Mouse (Mus musculus): ENCODE measurements around the gene Sppl3. TPM values are rescaled to one million over a fixed set of nuclear protein-coding genes. Genes with fewer than 3 reads are reported as not detected.

Gene Sppl3
- polyA plus RNA-seq, 1 experiment = 93.9 TPM

DNA sequence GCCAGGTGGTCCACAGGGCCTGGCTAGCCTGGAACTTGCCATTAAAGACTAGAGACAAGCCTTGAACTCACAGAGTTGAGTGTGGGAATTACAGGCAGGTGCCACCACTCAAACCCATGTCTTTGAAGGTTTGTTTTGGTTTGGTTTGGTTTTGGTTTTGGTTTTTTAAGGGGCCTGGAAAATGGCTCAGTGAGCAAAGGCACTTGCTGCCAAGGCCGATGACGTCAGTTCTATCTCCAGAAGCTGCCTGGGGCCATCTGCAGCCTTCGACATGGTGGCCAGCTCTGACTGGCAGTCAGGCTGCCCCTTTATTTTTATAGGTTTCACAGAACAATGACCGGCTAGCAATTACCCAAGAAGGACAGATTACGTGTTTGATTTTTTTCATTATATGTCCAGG is 110.0 kb downstream of the Sppl3 start:
- Histone ChIP-seq H3K4me3 (ENCODE audit: control insufficient read depth, low read depth, low read length) (no peak overlapping the region), H3K4me1 (ENCODE audit: control insufficient read depth, insufficient read depth, low read length) (peaks cover 8% of the 10 kb centered on the region), H3K27ac (ENCODE audit: control insufficient read depth, insufficient read depth, low read depth, low read length) (no peak overlapping the region), H3K27me3 (ENCODE audit: control insufficient read depth, insufficient read depth, low read length) (no peaks in the 10 kb centered on the region), H3K36me3 (ENCODE audit: control insufficient read depth, insufficient read depth, low read length) (no peaks in the 10 kb centered on the region)
- no peak for TF ChIP-seq CTCF (IDR thresholded peaks at IDR 0.05; ENCODE audit: control insufficient read depth, insufficient read depth, insufficient replicate concordance, low read depth, low read length)
- TF ChIP-seq POLR2A (IDR thresholded peaks at IDR 0.05; ENCODE audit: control insufficient read depth, low read depth, low read length) = no peak

DNA sequence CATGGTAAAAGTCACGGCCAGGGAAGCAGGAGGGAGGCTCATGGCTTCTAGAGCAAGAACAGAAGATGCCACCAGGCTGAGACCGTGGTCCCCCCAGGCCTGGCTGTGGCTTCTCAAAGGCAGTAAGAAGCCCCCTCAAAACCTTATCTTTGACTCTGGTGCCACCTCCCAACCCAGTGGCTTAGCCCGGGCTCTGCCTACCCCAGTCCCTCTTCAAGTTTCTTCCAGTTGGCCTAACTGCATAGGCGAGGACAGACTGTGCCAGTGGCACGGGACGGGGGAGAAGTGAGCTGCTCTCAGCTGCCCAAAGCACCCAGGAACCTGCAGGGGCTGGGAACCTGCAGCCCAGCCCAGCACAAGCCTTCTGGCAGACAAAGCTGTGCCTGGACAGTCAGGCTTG is 113.8 kb downstream of the Sppl3 start:
- H3K27me3 ChIP-seq (ENCODE audit: control insufficient read depth, insufficient read depth, low read length) = no peaks in the 10 kb centered on the region
- peaks cover 2% of the 10 kb centered on the region; the same call in 1 of the 2 replicates for H3K36me3 ChIP-seq (ENCODE audit: control insufficient read depth, insufficient read depth, low read length)
- H3K27ac ChIP-seq (ENCODE audit: control insufficient read depth, insufficient read depth, low read depth, low read length) = no peak overlapping the region
- H3K4me1 ChIP-seq (ENCODE audit: control insufficient read depth, insufficient read depth, low read length) = no peaks in the 10 kb centered on the region; the same call in 1 of the 2 replicates
- TF ChIP-seq POLR2A (IDR thresholded peaks at IDR 0.05; ENCODE audit: control insufficient read depth, low read depth, low read length) (no peak), CTCF (IDR thresholded peaks at IDR 0.05; ENCODE audit: control insufficient read depth, insufficient read depth, insufficient replicate concordance, low read depth, low read length) (no peak)
- H3K4me3 ChIP-seq (ENCODE audit: control insufficient read depth, low read depth, low read length) = no peak overlapping the region

DNA sequence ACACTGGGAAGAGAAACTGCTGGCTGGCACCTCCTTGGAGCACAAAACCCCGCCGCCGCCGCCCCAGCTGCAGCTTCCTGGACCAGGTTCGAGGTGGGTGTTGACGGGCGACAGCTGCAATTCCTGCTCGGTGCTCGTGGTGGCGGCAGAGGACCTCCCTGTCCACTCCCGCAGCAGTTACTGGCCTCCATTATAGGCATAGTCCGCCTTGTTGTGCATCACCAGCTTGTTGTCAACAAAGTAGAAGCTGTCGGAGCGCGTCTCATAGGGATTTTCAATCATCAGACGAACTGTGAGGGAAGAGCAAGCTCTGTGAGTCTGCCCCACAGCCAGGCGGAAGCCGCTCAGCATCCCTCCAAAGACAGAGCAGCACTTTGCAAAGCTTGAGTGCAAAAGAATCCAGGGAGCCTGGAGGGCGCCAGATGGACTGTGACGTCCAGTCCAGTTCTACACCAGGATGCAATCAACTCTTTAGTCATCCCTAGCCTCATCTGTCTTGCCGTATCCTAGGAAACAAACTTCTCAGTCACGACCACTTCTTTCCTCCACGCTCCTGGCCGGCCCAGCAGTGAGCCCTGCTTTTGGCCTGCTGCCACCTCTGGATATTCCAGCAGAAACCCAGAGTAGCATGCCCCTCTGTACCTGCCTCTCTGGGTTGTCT is 114.4 kb downstream of the Sppl3 start:
- Histone ChIP-seq H3K4me3 (ENCODE audit: control insufficient read depth, low read depth, low read length) (no peak overlapping the region), H3K4me1 (ENCODE audit: control insufficient read depth, insufficient read depth, low read length) (no peaks in the 10 kb centered on the region), H3K36me3 (ENCODE audit: control insufficient read depth, insufficient read depth, low read length) (peaks cover 2% of the 10 kb centered on the region; the same call in 1 of the 2 replicates), H3K27me3 (ENCODE audit: control insufficient read depth, insufficient read depth, low read length) (no peaks in the 10 kb centered on the region), H3K27ac (ENCODE audit: control insufficient read depth, insufficient read depth, low read depth, low read length) (no peak overlapping the region)
- TF ChIP-seq CTCF (IDR thresholded peaks at IDR 0.05; ENCODE audit: control insufficient read depth, insufficient read depth, insufficient replicate concordance, low read depth, low read length) (peak; percentile 81; the same call in 1 of the 2 replicates), POLR2A (IDR thresholded peaks at IDR 0.05; ENCODE audit: control insufficient read depth, low read depth, low read length) (peak; percentile 22; the same call in 1 of the 2 replicates)

DNA sequence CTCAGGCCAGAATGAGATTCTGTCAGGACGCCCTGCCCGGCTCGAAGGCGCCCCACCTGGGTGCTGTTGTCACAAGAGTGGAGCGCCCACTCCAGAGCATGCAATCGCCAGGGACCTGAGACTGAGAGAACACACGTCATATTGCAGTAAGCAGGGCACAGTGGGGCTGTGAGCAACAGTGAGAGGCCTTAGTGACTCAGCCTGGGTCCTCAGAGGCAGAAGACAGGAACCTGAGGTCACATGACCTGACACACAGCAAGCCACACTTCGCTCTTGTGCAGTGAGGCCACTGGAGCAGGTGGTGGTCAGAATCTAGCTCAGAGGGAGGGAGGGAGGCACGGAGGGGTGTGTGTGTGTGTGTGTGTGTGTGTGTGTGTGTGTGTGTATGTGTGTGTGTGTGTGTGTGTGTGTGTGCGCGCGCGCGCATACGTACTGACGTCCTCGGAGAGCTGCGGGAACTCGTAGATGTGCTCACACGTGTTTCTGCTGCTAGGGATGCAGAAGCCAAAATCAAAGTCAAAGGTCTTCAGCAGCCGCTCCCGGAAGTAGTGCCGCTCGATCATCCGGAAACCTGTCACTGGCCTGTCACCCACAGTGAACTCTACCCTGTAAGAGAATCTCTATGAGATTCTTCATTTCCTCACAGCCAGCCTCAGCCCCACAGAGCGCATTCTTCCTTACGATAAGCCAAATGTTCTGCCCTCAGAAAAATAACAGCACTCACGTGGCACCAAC is 115.8 kb downstream of the Sppl3 start:
- peaks cover 2% of the 10 kb centered on the region; the same call in 1 of the 2 replicates for H3K36me3 ChIP-seq (ENCODE audit: control insufficient read depth, insufficient read depth, low read length)

DNA sequence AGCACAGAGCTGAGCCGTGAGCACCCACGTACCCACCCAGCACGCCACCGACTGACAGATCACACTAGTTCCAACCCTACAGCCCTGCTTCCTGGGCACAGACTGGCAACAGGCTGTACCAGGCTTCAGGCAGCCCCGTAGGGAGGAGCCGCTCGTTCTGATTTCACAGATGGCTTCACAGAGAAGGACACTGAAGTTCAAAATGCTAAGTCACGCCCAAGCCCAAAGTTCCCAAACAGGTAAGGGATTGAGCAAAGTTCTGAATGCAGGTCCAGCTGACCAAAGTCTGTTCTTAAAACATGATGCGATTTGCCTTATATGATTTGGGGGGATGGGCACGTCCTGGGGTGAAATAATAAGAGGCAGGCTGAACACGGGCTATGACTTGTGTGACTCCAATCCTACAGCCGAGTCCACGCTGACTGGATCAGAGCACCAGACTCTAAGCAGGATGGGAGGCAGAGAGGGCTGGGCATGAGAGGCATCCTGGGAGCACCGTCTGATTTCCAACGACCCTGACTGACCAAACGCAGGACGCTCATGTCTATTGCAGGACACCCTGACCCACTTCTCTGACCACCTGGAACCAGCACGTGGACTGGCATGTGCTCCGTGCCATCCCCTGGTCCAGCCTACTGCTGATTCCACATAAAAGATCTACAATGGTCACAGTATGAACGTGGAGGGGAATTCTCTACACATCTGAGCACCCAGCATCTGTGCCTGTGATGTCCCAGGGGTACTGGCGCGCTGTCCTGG is 116.7 kb downstream of the Sppl3 start:
- Histone ChIP-seq H3K27me3 (ENCODE audit: control insufficient read depth, insufficient read depth, low read length) (no peaks in the 10 kb centered on the region), H3K36me3 (ENCODE audit: control insufficient read depth, insufficient read depth, low read length) (peaks cover 2% of the 10 kb centered on the region; the same call in 1 of the 2 replicates)

More for the DNA sequence above, 115.8 kb downstream of the Sppl3 start:
- Histone ChIP-seq H3K27me3 (ENCODE audit: control insufficient read depth, insufficient read depth, low read length) (no peaks in the 10 kb centered on the region), H3K27ac (ENCODE audit: control insufficient read depth, insufficient read depth, low read depth, low read length) (peak overlapping the region; percentile 24; the same call in 1 of the 2 replicates), H3K4me3 (ENCODE audit: control insufficient read depth, low read depth, low read length) (no peak overlapping the region), H3K4me1 (ENCODE audit: control insufficient read depth, insufficient read depth, low read length) (no peaks in the 10 kb centered on the region)
- TF ChIP-seq POLR2A (IDR thresholded peaks at IDR 0.05; ENCODE audit: control insufficient read depth, low read depth, low read length) (no peak), CTCF (IDR thresholded peaks at IDR 0.05; ENCODE audit: control insufficient read depth, insufficient read depth, insufficient replicate concordance, low read depth, low read length) (no peak)

DNA sequence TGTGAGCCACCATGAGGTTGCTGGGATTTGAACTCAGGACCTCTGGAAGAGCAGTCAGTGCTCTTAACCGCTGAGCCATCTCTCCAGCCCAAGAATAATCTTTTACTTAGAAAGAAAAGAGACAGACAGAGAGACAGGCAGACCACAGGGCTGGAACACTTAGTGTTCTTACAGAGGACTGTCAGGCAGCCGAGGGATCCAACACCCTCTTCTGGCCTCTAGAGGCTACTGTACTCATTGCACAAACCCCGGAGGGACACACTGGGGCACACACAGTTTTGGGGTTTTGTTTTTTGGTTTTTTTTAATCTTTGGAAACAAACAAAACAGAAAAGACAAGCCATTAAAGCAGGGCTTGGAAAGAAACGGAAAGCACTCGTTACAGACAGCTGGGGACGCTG is 118.4 kb downstream of the Sppl3 start:
- no peak for TF ChIP-seq CTCF (IDR thresholded peaks at IDR 0.05; ENCODE audit: control insufficient read depth, insufficient read depth, insufficient replicate concordance, low read depth, low read length)
- no peak for TF ChIP-seq POLR2A (IDR thresholded peaks at IDR 0.05; ENCODE audit: control insufficient read depth, low read depth, low read length)
- peaks cover 2% of the 10 kb centered on the region; the same call in 1 of the 2 replicates for H3K36me3 ChIP-seq (ENCODE audit: control insufficient read depth, insufficient read depth, low read length)
- no peak overlapping the region for H3K27ac ChIP-seq (ENCODE audit: control insufficient read depth, insufficient read depth, low read depth, low read length)
- H3K4me1 ChIP-seq (ENCODE audit: control insufficient read depth, insufficient read depth, low read length) = peaks cover 6% of the 10 kb centered on the region
- no peaks in the 10 kb centered on the region for H3K27me3 ChIP-seq (ENCODE audit: control insufficient read depth, insufficient read depth, low read length)
- H3K4me3 ChIP-seq (ENCODE audit: control insufficient read depth, low read depth, low read length) = no peak overlapping the region

More for the DNA sequence above, 116.7 kb downstream of the Sppl3 start:
- Histone ChIP-seq H3K27ac (ENCODE audit: control insufficient read depth, insufficient read depth, low read depth, low read length) (no peak overlapping the region), H3K4me3 (ENCODE audit: control insufficient read depth, low read depth, low read length) (no peak overlapping the region), H3K4me1 (ENCODE audit: control insufficient read depth, insufficient read depth, low read length) (no peaks in the 10 kb centered on the region)
- TF ChIP-seq POLR2A (IDR thresholded peaks at IDR 0.05; ENCODE audit: control insufficient read depth, low read depth, low read length) (no peak), CTCF (IDR thresholded peaks at IDR 0.05; ENCODE audit: control insufficient read depth, insufficient read depth, insufficient replicate concordance, low read depth, low read length) (no peak)

DNA sequence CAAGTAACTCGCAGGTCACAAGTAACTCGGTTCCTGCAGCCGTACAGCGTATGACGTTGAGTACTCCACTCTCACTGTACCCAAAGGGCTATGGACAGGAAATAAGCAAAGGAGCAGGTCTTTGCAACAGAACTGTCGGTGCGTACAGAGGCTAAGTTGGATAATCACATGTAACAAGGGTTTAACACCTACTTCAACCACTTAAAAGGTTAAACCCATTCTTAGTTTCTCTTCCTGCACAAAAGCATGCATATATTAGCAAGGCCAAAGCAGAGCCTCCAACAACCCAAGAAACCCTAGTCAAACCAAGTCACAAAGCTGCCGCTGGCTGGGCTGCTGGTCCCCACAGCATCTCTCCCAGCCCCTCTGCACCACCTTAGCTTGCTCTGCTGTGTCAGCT is 121.5 kb downstream of the Sppl3 start:
- H3K4me3 ChIP-seq (ENCODE audit: control insufficient read depth, low read depth, low read length) = no peak overlapping the region
- peaks cover 6% of the 10 kb centered on the region for H3K4me1 ChIP-seq (ENCODE audit: control insufficient read depth, insufficient read depth, low read length)
- TF ChIP-seq POLR2A (IDR thresholded peaks at IDR 0.05; ENCODE audit: control insufficient read depth, low read depth, low read length) (no peak), CTCF (IDR thresholded peaks at IDR 0.05; ENCODE audit: control insufficient read depth, insufficient read depth, insufficient replicate concordance, low read depth, low read length) (no peak)
- no peaks in the 10 kb centered on the region; the same call in 1 of the 2 replicates for H3K36me3 ChIP-seq (ENCODE audit: control insufficient read depth, insufficient read depth, low read length)
- no peak overlapping the region for H3K27ac ChIP-seq (ENCODE audit: control insufficient read depth, insufficient read depth, low read depth, low read length)
- H3K27me3 ChIP-seq (ENCODE audit: control insufficient read depth, insufficient read depth, low read length) = no peaks in the 10 kb centered on the region
